Mouse (Mus musculus) embryo, embryonic 11 days (tissue): ENCODE results near the gene Rnasel.
A peak's percentile ranks its signal among the peaks of the same experiment; 100 is the strongest.

ENCODE experiments used
- DNase-seq: peaks from one replicate; pipeline ENCODE4 v3.0.0-alpha.2; 2015

Gene Rnasel

GRCm38 (mm10) chr1:153749211-153749801 is at the start of gene Rnasel:
Rnasel (plus strand) TSS chr1:153749426.
- peak; percentile 89 for DNase-seq

DNA sequence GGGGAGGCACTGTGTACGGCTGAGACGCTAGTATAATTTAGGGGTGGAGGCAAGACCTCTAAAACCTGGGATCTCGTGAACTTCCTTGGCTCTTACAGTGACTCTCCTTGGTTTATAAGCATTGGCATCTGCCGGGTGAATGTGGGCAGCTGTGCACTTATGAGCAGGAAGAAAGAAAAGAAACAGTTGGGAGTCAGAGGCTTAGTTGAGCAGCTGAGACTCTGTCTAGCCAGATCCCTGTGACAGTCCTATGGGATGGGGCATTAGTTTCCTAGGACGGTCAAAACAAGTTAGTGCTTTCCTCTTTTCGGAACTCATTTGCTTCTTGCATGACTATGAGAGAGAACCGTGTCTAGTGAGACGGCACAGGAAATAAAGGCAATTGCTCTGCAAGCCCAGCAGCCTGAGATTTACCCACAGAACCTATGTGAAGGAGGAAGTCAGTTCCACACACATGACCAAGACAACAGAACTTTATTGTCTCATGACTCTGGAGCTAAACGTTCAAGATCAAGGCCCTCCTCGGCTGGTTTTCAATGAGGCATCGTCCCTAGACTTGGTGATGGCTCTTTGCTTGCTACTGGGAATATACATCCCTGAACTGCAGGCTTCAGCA is 48.7 kb upstream of the Rnasel start:
- no peak for DNase-seq

- no peak for DNase-seq
Observed at GRCm38 (mm10) chr1:153701461-153701860, 47.8 kb upstream of the Rnasel start.

GRCm38 (mm10) chr1:153702166-153702852 is 46.9 kb upstream of the Rnasel start:
- no peak for DNase-seq

DNA sequence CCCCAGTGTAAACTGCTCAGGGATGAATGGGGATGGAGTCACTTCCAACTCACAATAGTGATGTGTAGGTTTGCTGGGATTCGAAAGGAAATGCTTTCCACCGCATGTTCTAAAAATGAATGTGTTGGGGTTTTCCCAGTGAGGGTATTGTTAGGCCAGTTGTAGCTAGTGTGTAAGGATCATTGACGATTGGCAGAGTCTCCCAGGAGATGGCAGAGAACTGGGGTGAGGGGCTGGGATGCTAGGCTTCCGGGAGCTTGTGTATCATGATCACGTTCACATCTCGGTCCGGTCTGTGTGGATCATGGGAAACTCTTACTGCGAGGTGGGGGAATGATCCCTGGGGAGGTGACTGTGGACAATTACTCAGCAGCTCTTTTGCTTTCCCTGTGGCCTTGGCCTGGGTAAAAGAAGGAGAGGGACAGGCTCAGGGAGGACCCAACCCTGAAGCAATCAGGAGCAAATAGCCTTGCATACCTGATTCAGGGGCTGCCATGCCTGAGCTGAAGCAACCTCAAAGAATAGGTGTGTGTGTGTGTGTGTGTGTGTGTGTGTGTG is 46.3 kb upstream of the Rnasel start:
- DNase-seq: no peak

DNA sequence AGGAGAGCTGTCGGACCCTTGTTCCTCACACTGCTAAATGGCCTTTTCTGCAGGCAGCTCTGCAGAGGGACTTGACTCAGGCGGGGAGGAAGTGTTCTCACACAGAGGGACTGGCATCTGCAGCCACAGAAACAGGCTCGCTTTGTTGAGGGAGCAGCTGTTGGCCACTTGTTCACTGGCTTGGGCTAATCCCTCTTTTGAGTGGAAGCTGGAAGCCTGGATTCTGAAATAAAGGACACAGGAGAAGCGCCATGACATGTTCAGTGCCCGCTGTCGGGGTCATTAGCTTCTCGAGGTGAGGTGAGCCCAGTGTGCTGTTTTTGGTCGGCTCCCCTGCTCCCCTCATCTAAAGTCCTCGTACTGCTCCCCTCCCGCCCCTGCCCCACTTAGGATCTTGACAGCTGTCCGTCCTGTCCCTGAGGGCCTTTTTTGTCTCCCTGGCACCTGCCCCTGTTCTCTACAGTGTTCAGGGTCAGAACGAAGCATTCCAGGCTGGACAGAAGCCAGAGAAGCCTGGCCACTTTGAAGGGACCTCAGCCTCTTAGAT is 45.7 kb upstream of the Rnasel start:
- DNase-seq: peak; percentile 72

DNA sequence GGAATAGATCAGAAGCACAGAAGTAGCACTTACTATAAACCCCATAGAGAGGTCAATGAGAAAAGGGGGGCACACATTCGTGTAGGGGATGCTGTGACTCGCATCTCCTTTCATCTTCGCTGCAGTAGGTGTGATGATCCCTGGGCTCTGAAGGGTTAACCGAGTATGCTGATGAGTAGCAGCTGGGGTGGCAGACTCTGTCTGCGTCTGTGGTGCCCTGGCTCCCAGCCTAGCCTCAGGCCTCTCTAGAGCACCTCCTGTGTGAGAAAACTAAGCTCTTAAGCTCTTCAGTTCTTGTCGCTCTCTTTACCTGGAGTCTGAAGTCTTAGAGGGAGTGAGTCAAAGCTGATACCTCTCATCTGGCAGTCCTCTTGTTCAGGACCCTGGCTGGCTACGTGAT is 45.1 kb upstream of the Rnasel start:
- peak; percentile 42 for DNase-seq

DNA sequence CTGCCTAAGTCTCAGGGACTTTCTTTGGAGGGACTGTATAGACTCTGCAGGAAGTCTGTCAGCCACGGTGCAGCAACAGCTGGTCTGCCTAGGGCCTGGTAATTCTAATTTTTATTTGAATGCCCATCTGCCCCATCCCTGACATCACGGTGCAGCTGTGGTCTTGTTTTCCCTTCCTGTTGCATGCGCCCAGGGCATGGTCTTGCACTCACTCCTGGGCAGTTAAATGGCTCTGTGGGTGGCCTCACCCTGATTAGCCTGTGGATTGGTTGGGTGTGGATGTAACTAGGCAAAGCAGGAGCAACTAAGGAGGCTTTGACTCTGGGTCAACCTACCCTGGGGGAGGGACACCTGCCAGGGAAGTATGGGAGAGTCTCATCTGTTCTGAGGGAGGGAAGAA is 44.2 kb upstream of the Rnasel start:
- DNase-seq: peak; percentile 45

- DNase-seq: no peak
Observed at GRCm38 (mm10) chr1:153708626-153709025, 40.6 kb upstream of the Rnasel start.

GRCm38 (mm10) chr1:153709451-153709850 is 39.8 kb upstream of the Rnasel start:
- DNase-seq: no peak

- no peak for DNase-seq
Observed at GRCm38 (mm10) chr1:153711544-153712262, 37.5 kb upstream of the Rnasel start.

GRCm38 (mm10) chr1:153712633-153713032 is 36.6 kb upstream of the Rnasel start:
- DNase-seq: no peak

GRCm38 (mm10) chr1:153717990-153718389 is 31.2 kb upstream of the Rnasel start:
- no peak for DNase-seq

DNA sequence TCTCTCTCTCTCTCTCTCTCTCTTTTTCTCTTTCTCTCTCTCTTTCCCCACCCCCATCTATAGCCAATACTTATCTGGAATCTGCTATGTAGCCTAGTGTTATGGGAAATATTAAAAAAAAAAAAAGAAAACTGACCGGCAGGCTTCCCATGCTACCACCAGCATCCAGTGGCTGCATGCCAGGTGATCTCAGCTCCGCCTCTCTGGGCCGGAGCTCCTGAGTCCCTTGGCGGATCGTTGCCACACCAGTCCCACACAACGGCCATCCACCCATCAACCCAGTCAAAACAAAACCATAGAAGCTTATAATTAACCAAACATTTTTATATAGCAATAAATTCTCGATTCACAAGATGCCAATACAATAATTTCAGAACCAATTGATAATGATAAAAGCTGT is 28.3 kb upstream of the Rnasel start:
- DNase-seq: no peak

DNA sequence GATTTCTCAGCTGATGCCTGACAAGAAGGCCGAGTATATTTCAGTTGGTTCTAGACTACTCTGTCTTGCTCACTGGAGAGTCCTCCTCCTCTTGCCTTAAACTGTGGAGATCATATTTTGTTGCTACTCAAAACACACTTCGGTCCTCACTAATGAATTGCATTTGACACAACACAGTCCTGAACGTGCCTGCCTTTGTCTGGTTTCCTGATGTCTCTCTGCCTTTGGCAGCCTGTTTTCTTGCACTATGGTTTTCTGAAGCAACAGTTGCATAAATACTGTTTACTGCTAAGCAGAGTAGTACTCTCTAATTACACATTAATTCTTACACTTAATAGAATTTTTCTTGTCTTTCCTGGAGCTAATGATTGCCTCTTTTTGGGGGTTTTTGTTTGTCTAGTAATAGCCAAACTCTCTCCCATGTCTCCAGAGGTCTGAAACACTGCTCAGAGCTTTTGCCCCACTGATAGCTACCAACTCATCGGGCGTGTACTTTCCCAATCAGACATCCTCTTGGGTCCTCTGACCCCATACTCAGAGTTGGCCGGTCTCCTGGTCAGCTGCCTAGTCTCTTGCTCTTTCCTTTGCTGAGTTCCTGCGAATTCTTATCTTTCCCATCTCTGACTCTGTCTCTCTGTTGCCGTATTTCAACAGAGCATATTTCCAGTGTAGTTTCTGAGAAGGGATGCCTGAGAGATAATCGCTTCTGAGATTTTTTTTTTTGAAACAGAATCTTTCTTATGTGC is 27.5 kb upstream of the Rnasel start:
- DNase-seq: no peak

- no peak for DNase-seq
Observed at GRCm38 (mm10) chr1:153723426-153723825, 25.8 kb upstream of the Rnasel start.

- DNase-seq: no peak
Observed at GRCm38 (mm10) chr1:153726636-153727035, 22.6 kb upstream of the Rnasel start.

- no peak for DNase-seq
Observed at GRCm38 (mm10) chr1:153729806-153730205, 19.4 kb upstream of the Rnasel start.

- DNase-seq: no peak
Observed at GRCm38 (mm10) chr1:153730671-153731070, 18.6 kb upstream of the Rnasel start.

GRCm38 (mm10) chr1:153733181-153733580 is 16.0 kb upstream of the Rnasel start:
- no peak for DNase-seq

DNA sequence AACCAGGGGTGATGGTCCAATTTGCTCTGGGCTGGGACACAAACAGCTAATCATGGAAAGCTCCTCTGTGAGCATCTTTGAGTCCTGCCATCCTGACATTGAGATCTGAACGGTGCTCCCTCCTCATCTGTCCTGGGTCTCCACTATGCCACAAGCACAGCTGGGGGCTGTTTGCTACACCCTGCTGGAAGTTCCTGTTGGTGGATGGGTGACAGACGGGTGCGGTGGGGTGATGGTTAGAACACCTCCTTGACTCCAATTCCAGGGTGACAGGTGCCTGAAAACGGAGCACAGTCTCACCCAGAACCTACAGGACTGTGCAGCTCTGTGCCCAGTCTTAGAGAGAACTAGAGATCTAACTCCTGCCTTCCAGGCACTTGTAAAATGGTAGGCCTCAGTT is 14.4 kb upstream of the Rnasel start:
- DNase-seq: no peak

GRCm38 (mm10) chr1:153736096-153736495 is 13.1 kb upstream of the Rnasel start:
- no peak for DNase-seq
